Mouse (Mus musculus) neural tube, embryonic 12.5 days (tissue): ENCODE data around the gene Saysd1. TPM values are rescaled to one million over a fixed set of nuclear protein-coding genes. Genes with fewer than 3 reads are reported as not detected.

Experiments
- ATAC-seq: fragments of 200-750 bp; cut with Nextera tagmentation; 2 replicates; pipeline ENCODE4 v1.8.0; 2017; ENCODE audit warnings: low read depth, mild to moderate bottlenecking, moderate TSS enrichment, moderate library complexity; ENCODE audit not compliant: low FRiP score
- H3K27ac ChIP-seq: fragments of 300-500 bp; sonication (generic); 2 replicates; pipeline ENCODE4 v1.5.1; 2016
- H3K27me3 ChIP-seq: fragments of 300-500 bp; sonication (generic); replicated peaks from 2 replicates; pipeline ENCODE4 v1.6.1; 2016; ENCODE audit warnings: mild to moderate bottlenecking
- H3K36me3 ChIP-seq: fragments of 300-500 bp; sonication (generic); 2 replicates; pipeline ENCODE4 v1.6.1; 2016; ENCODE audit warnings: mild to moderate bottlenecking
- H3K4me1 ChIP-seq: fragments of 300-500 bp; sonication (generic); 2 replicates; pipeline ENCODE4 v1.6.1; 2016
- H3K4me2 ChIP-seq: fragments of 300-500 bp; sonication (generic); replicated peaks from 2 replicates; pipeline ENCODE4 v1.6.1; 2016; ENCODE audit warnings: mild to moderate bottlenecking
- H3K4me3 ChIP-seq: fragments of 300-500 bp; sonication (generic); 2 replicates; pipeline ENCODE4 v1.5.1; 2016
- H3K9ac ChIP-seq: fragments of 300-500 bp; sonication (generic); 2 replicates; pipeline ENCODE4 v1.6.1; 2016; ENCODE audit warnings: mild to moderate bottlenecking
- H3K9me3 ChIP-seq: fragments of 300-500 bp; sonication (generic); 2 replicates; pipeline ENCODE4 v1.6.1; 2016; ENCODE audit warnings: mild to moderate bottlenecking
- WGBS: fragments of 180-500 bp; shearing (Covaris S2); methylation state at CpG from one replicate; pipeline ENCODE4 v1.1.7; 2016; 5-methylcytosine and 5-hydroxymethylcytosine counted together
- polyA plus RNA-seq: library from polyadenylated mRNA; unstranded; fragments of >200 nt; fragmentation: Nextera tagmentation; extraction: Ambion mirVana; gene quantifications from 2 replicates; pipeline ENCODE4 v1.2.1, GENCODE M21; 2016

The Saysd1 gene
- polyA plus RNA-seq, 1 experiment from 2014 or later = 11.7 TPM

DNA sequence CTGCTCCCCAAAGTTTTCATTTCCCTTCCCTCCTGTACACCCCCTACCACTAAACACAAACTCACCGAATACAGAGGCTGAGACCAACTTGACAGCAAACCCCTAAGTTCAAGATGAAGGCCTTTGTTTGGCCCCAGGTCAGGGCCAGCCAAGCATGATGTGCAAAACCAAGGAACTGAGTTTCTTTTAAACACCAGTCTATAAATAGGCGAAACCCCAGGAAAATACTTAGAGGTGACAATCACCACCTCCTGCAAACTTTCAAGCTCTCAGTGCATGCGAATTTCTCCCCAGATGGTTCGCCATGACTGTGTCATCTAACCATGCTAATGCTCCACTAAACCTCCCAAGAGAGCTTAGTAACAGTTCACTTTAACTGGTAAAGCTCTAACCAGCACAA lies 37.4 kb upstream of the Saysd1 start:
- no peak for ATAC-seq
- no peak overlapping the region for H3K9ac ChIP-seq
- no peak overlapping the region for H3K4me3 ChIP-seq
- H3K27me3 ChIP-seq = 0 out of 2 replicates have a peak, but pooled peaks cover under 1% of the 10 kb centered on the region
- no peak overlapping the region for H3K4me2 ChIP-seq
- no peaks in the 10 kb centered on the region for H3K36me3 ChIP-seq
- H3K27ac ChIP-seq = no peak overlapping the region
- H3K4me1 ChIP-seq = peaks cover 28% of the 10 kb centered on the region
- WGBS = 94% methylated on average over 4 of the region's 4 CpGs
- H3K9me3 ChIP-seq = no peaks in the 10 kb centered on the region

GRCm38 (mm10) chr14:20175114-20175513 lies 36.8 kb upstream of the Saysd1 start:
- Histone ChIP-seq H3K36me3 (no peaks in the 10 kb centered on the region), H3K27me3 (no peaks in the 10 kb centered on the region), H3K9ac (no peak overlapping the region), H3K4me2 (no peak overlapping the region), H3K4me3 (no peak overlapping the region), H3K27ac (no peak overlapping the region), H3K9me3 (no peaks in the 10 kb centered on the region), H3K4me1 (peaks cover 22% of the 10 kb centered on the region)
- ATAC-seq = no peak
- 92% methylated on average over 7 of the region's 7 CpGs for WGBS

- H3K36me3 ChIP-seq = no peaks in the 10 kb centered on the region
- no peak overlapping the region for H3K9ac ChIP-seq
- WGBS = 89% methylated on average over 6 of the region's 6 CpGs
- no peak for ATAC-seq
- no peak overlapping the region for H3K4me3 ChIP-seq
- no peak overlapping the region for H3K4me2 ChIP-seq
- no peaks in the 10 kb centered on the region for H3K27me3 ChIP-seq
- H3K9me3 ChIP-seq = no peaks in the 10 kb centered on the region
- H3K4me1 ChIP-seq = peaks cover 18% of the 10 kb centered on the region
- H3K27ac ChIP-seq = no peak overlapping the region
Observed at GRCm38 (mm10) chr14:20174696-20175095, 36.4 kb upstream of the Saysd1 start.

- Histone ChIP-seq H3K9ac (no peak overlapping the region), H3K27ac (no peak overlapping the region), H3K4me1 (peaks cover 10% of the 10 kb centered on the region; the same call in 1 of the 2 replicates), H3K9me3 (no peaks in the 10 kb centered on the region), H3K4me2 (no peak overlapping the region), H3K4me3 (no peak overlapping the region), H3K27me3 (no peaks in the 10 kb centered on the region), H3K36me3 (no peaks in the 10 kb centered on the region)
- no peak for ATAC-seq
- WGBS = 95% methylated on average over 14 of the region's 14 CpGs
Observed at GRCm38 (mm10) chr14:20173873-20174490, 35.6 kb upstream of the Saysd1 start.

DNA sequence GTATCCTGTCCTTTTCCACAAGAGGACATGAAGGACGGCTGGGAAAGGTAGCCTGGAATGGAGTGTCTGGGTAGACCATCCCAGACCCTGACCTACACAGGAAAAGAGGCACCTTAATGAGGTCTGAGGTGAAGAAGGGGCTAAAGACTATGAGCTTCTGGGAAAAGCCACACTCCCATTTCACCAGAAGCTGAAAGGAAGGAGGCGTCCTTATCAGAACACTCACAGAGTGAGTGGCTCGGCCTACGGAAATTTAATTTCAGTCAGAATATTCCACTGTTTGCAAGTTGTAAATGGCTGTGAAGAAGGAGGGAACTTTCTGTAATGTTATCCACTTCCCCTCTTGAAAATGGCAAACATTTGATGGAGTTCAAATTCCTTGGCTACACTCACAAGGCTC lies 34.6 kb upstream of the Saysd1 start:
- no peak overlapping the region for H3K27ac ChIP-seq

GRCm38 (mm10) chr14:20172509-20172908 lies 34.2 kb upstream of the Saysd1 start:
- 79% methylated on average over 5 of the region's 5 CpGs for WGBS
- H3K27ac ChIP-seq = no peak overlapping the region
- no peaks in the 10 kb centered on the region for H3K4me1 ChIP-seq
- H3K9me3 ChIP-seq = no peaks in the 10 kb centered on the region
- no peak for ATAC-seq
- no peaks in the 10 kb centered on the region for H3K36me3 ChIP-seq
- H3K27me3 ChIP-seq = no peaks in the 10 kb centered on the region
- H3K4me3 ChIP-seq = no peak overlapping the region
- H3K4me2 ChIP-seq = no peak overlapping the region
- no peak overlapping the region for H3K9ac ChIP-seq

More for the DNA sequence above, 34.6 kb upstream of the Saysd1 start:
- Histone ChIP-seq H3K9ac (no peak overlapping the region), H3K9me3 (no peaks in the 10 kb centered on the region), H3K4me1 (peaks cover 4% of the 10 kb centered on the region; the same call in 1 of the 2 replicates), H3K27me3 (no peaks in the 10 kb centered on the region), H3K4me2 (no peak overlapping the region), H3K36me3 (no peaks in the 10 kb centered on the region), H3K4me3 (no peak overlapping the region)
- WGBS = 89% methylated on average over 4 of the region's 4 CpGs
- no peak for ATAC-seq

GRCm38 (mm10) chr14:20171840-20172239 lies 33.5 kb upstream of the Saysd1 start:
- 83% methylated on average over 3 of the region's 3 CpGs for WGBS
- H3K9me3 ChIP-seq = no peaks in the 10 kb centered on the region
- no peaks in the 10 kb centered on the region for H3K27me3 ChIP-seq
- no peak overlapping the region for H3K9ac ChIP-seq
- ATAC-seq = no peak
- no peak overlapping the region for H3K27ac ChIP-seq
- H3K4me2 ChIP-seq = no peak overlapping the region
- no peak overlapping the region for H3K4me3 ChIP-seq
- no peaks in the 10 kb centered on the region for H3K36me3 ChIP-seq
- H3K4me1 ChIP-seq = no peaks in the 10 kb centered on the region

GRCm38 (mm10) chr14:20169251-20169650 lies 30.9 kb upstream of the Saysd1 start:
- Histone ChIP-seq H3K9me3 (no peaks in the 10 kb centered on the region), H3K27ac (no peak overlapping the region), H3K4me1 (no peaks in the 10 kb centered on the region), H3K27me3 (no peaks in the 10 kb centered on the region), H3K4me2 (no peak overlapping the region), H3K36me3 (no peaks in the 10 kb centered on the region), H3K4me3 (no peak overlapping the region), H3K9ac (no peak overlapping the region)
- ATAC-seq = no peak
- WGBS = 91% methylated on average over 4 of the region's 4 CpGs

DNA sequence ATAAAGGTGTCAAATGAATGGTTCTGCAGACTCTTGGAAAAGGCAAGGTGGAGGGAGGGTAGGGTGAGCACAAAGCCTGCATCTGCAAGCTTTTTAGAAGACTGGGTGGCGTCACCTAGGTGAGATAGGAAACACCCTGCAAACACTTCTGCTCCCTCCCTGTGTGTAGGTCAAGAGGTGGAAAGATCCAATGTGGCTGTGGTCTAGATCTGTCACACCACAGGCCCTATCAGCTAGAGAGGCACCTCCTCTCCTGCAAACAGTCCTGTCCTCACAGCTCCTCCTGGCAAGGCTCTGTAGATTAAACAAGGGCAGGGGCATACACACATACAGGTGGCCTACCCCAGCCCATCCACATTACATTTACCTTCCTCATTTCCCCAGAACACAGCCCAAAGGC lies 30.1 kb upstream of the Saysd1 start:
- Histone ChIP-seq H3K4me3 (no peak overlapping the region), H3K4me1 (0 out of 2 replicates have a peak, but pooled peaks cover 3% of the 10 kb centered on the region), H3K27me3 (no peaks in the 10 kb centered on the region), H3K9me3 (no peaks in the 10 kb centered on the region), H3K4me2 (no peak overlapping the region), H3K27ac (no peak overlapping the region), H3K36me3 (no peaks in the 10 kb centered on the region), H3K9ac (no peak overlapping the region)
- no peak for ATAC-seq
- 100% methylated on average over 1 of the region's 1 CpGs for WGBS

DNA sequence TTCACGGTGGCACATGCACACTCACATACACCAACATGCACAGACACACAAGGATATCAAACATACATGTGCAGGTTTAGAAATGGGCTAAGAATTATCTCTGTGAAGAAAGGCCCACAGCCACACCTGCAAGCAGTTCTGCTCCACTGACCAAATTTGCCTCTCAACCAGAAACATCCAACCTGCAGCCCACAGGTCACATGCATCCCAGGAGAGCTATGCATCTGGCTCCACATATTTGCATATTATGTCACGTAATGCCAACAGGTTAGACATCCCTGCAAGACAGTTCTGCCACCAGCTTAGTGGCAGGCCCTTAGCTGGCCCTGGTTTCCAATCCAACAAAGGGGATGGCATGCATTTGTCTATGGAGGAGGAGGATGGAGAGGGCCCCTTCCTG lies 29.7 kb upstream of the Saysd1 start:
- 93% methylated on average over 2 of the region's 2 CpGs for WGBS
- Histone ChIP-seq H3K4me3 (no peak overlapping the region), H3K27ac (no peak overlapping the region), H3K9ac (no peak overlapping the region), H3K36me3 (no peaks in the 10 kb centered on the region), H3K4me1 (peaks cover 7% of the 10 kb centered on the region; the same call in 1 of the 2 replicates), H3K9me3 (no peaks in the 10 kb centered on the region), H3K4me2 (no peak overlapping the region), H3K27me3 (no peaks in the 10 kb centered on the region)
- ATAC-seq = no peak

DNA sequence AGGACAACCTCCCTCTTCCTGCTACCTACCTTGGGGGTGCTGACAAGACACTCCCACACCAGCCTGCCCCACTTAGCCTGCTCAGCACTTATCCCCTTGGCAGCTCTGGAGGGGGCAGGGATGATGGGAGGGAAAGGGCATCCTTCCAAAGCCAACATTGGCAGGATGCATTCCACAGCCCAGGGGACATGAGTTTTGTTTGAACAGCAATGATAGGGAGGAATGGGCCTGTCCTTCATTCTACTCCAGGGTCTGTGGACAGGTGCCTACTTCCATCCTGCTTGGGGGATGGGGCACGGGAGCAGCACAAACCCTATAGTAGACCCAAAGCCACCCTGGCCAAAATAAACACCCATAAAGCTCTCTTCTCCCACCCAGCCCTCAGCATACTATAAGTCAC lies 27.1 kb upstream of the Saysd1 start:
- ATAC-seq = no peak
- H3K4me3 ChIP-seq = no peak overlapping the region
- no peak overlapping the region for H3K4me2 ChIP-seq
- H3K27me3 ChIP-seq = no peaks in the 10 kb centered on the region
- no peak overlapping the region for H3K27ac ChIP-seq
- no peaks in the 10 kb centered on the region for H3K36me3 ChIP-seq
- no peak overlapping the region for H3K9ac ChIP-seq
- 68% methylated on average over 1 of the region's 1 CpGs for WGBS
- peaks cover 17% of the 10 kb centered on the region; the same call in 1 of the 2 replicates for H3K4me1 ChIP-seq
- H3K9me3 ChIP-seq = no peaks in the 10 kb centered on the region

DNA sequence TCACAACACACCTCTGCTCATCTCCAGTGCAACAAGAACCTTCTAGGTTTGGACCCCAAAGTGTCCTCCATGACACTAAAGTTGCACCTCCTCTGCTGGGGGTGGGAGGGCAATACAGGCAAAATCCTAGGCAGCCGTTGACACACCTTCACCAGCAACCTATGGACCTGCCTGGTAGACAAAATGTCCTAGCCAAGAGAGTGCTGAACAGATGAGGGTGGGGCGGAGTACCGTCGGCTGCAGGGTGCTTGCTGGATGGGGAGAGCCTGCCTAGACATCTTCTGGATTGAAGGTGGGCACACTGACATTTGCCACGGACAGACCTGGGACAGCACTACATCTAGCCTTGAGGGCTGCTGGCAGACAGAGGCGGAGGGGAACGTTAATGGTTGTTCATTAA lies 26.1 kb upstream of the Saysd1 start:
- Histone ChIP-seq H3K27ac (no peak overlapping the region), H3K4me1 (peaks cover 20% of the 10 kb centered on the region), H3K9ac (no peak overlapping the region), H3K27me3 (no peaks in the 10 kb centered on the region), H3K4me3 (no peak overlapping the region), H3K36me3 (no peaks in the 10 kb centered on the region), H3K9me3 (no peaks in the 10 kb centered on the region), H3K4me2 (no peak overlapping the region)
- ATAC-seq = no peak
- 75% methylated on average over 7 of the region's 7 CpGs for WGBS

DNA sequence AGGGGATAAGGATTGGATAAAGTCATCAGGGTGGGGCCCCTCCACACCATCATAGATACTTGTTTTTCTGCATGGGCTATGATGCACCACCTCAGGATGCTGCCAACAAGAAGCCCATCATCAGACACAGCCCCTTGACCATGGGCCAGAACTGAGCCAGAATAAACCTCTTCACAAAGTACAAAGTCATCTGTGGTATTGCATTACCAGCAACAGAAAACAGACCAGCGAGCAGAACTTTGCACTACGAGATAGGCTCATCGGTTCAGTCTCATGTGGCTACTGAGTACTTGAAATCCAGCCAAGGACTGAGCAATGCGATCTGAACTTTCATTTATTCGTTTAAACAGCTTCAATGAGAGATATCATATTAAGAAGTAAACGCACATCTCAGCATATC lies 24.4 kb upstream of the Saysd1 start:
- no peak for ATAC-seq
- Histone ChIP-seq H3K9ac (no peak overlapping the region), H3K4me2 (no peak overlapping the region), H3K4me1 (peaks cover 22% of the 10 kb centered on the region), H3K9me3 (no peaks in the 10 kb centered on the region), H3K27ac (no peak overlapping the region), H3K36me3 (no peaks in the 10 kb centered on the region), H3K4me3 (no peak overlapping the region), H3K27me3 (no peaks in the 10 kb centered on the region)
- WGBS = 96% methylated on average over 6 of the region's 6 CpGs
